Mouse (Mus musculus) MEL (cell line): ENCODE measurements around the gene Cdc42bpa. TPM values are rescaled to one million over a fixed set of nuclear protein-coding genes. Genes with fewer than 3 reads are reported as not detected.

ENCODE experiments used
- DNase-seq: peaks from one replicate; pipeline ENCODE4 v3.0.0; 2011; ENCODE audit warnings: low read depth, low spot score
- H3K27ac ChIP-seq: 2 replicates; pipeline ENCODE4 v1.5.1; 2012; ENCODE audit warnings: low read depth, mild to moderate bottlenecking, control low read depth, low read length, moderate library complexity; ENCODE audit not compliant: control insufficient read depth
- H3K27me3 ChIP-seq, 2 experiments: fragments of 150-350 bp in 1 of 2; sonication (generic) in 1 of 2; 2 replicates each; pipeline ENCODE4 v1.6.1; 2012; ENCODE audit warnings: low read length in 2 of 2, mild to moderate bottlenecking in 2 of 2, improper control_type of control experiment in 1 of 2, moderate library complexity in 1 of 2; ENCODE audit not compliant: insufficient read depth in 2 of 2, control insufficient read depth in 1 of 2
- H3K36me3 ChIP-seq, 2 experiments: 2 replicates each; pipeline ENCODE4 v1.6.1; 2012 to 2014; ENCODE audit warnings: low read length in 2 of 2, improper control_type of control experiment in 1 of 2, inconsistent platforms in 1 of 2, mild to moderate bottlenecking in 1 of 2; ENCODE audit not compliant: insufficient read depth in 2 of 2, control insufficient read depth in 1 of 2
- H3K4me1 ChIP-seq, 2 experiments: fragments of 150-350 bp in 1 of 2; sonication (generic) in 1 of 2; 2 replicates each; pipeline ENCODE4 v1.6.1; 2012; ENCODE audit warnings: low read length in 2 of 2, improper control_type of control experiment in 1 of 2, mild to moderate bottlenecking in 1 of 2; ENCODE audit not compliant: insufficient read depth in 2 of 2, control insufficient read depth in 1 of 2
- H3K4me3 ChIP-seq, 2 experiments: fragments of 150-350 bp in 1 of 2; sonication (generic) in 1 of 2; 2 replicates each; pipeline ENCODE4 v1.5.1; 2012; ENCODE audit warnings: low read depth in 2 of 2, low read length in 2 of 2, mild to moderate bottlenecking in 2 of 2, moderate library complexity in 2 of 2, control low read depth in 1 of 2, improper control_type of control experiment in 1 of 2; ENCODE audit not compliant: control insufficient read depth in 1 of 2, insufficient read depth in 1 of 2
- H3K79me2 ChIP-seq: 2 replicates; pipeline ENCODE4 v1.6.1; 2012; ENCODE audit warnings: mild to moderate bottlenecking, low read length, moderate library complexity; ENCODE audit not compliant: control insufficient read depth, poor library complexity, insufficient read depth
- H3K9ac ChIP-seq: 2 replicates; pipeline ENCODE4 v1.6.1; 2012; ENCODE audit warnings: low read depth, mild to moderate bottlenecking, control low read depth, low read length, moderate library complexity; ENCODE audit not compliant: control insufficient read depth, poor library complexity, severe bottlenecking
- H3K9me3 ChIP-seq: fragments of 150-350 bp; sonication (generic); replicated peaks from 2 replicates; pipeline ENCODE4 v1.6.1; 2012; ENCODE audit warnings: mild to moderate bottlenecking, low read length, improper control_type of control experiment, moderate library complexity; ENCODE audit not compliant: insufficient read depth
- CHD2 ChIP-seq: IDR thresholded peaks from 2 replicates; pipeline ENCODE4 v1.6.1; 2011; ENCODE audit warnings: low read length, improper control_type of control experiment
- E2F4 ChIP-seq: IDR thresholded peaks from 2 replicates; pipeline ENCODE4 v1.6.1; 2011; ENCODE audit warnings: low read depth, low read length, improper control_type of control experiment, borderline replicate concordance
- ELF1 ChIP-seq: IDR thresholded peaks from 2 replicates; pipeline ENCODE4 v1.6.1; 2014; ENCODE audit warnings: low read depth, mild to moderate bottlenecking, inconsistent platforms, low read length, improper control_type of control experiment, moderate library complexity
- EP300 ChIP-seq, 2 experiments: IDR thresholded peaks; 2 replicates each; pipeline ENCODE4 v1.6.1; 2011; ENCODE audit warnings: improper control_type of control experiment in 2 of 2, low read length in 2 of 2, low read depth in 1 of 2, mild to moderate bottlenecking in 1 of 2
- ETS1 ChIP-seq: IDR thresholded peaks from 2 replicates; pipeline ENCODE4 v1.6.1; 2012; ENCODE audit warnings: low read depth, mild to moderate bottlenecking, inconsistent platforms, low read length, improper control_type of control experiment, moderate library complexity
- GABPA ChIP-seq: IDR thresholded peaks from 2 replicates; pipeline ENCODE4 v1.6.1; 2012; ENCODE audit warnings: low read depth, mild to moderate bottlenecking, inconsistent platforms, low read length, improper control_type of control experiment, moderate library complexity
- MAFK ChIP-seq: IDR thresholded peaks from 2 replicates; pipeline ENCODE4 v1.6.1; 2011; ENCODE audit warnings: low read depth, mild to moderate bottlenecking, low read length, improper control_type of control experiment, borderline replicate concordance
- MAX ChIP-seq: IDR thresholded peaks from 2 replicates; pipeline ENCODE4 v1.6.1; 2011; ENCODE audit warnings: low read length, improper control_type of control experiment
- MAZ ChIP-seq: IDR thresholded peaks from 2 replicates; pipeline ENCODE4 v1.6.1; 2012; ENCODE audit warnings: low read depth, mild to moderate bottlenecking, inconsistent platforms, low read length, improper control_type of control experiment
- MEF2A ChIP-seq: IDR thresholded peaks from 2 replicates; pipeline ENCODE4 v1.6.1; 2014; ENCODE audit warnings: low read depth, mild to moderate bottlenecking, inconsistent platforms, low read length, improper control_type of control experiment; ENCODE audit not compliant: poor library complexity, insufficient replicate concordance, severe bottlenecking; ENCODE audit errors: extremely low read depth
- MYB ChIP-seq: IDR thresholded peaks from 2 replicates; pipeline ENCODE4 v1.6.1; 2011; ENCODE audit warnings: mild to moderate bottlenecking, low read depth, low read length, improper control_type of control experiment
- NELFE ChIP-seq: IDR thresholded peaks from 2 replicates; pipeline ENCODE4 v1.6.1; 2011; ENCODE audit warnings: low read depth, low read length, improper control_type of control experiment
- NRF1 ChIP-seq: IDR thresholded peaks from 2 replicates; pipeline ENCODE4 v1.6.1; 2014; ENCODE audit warnings: low read depth, mild to moderate bottlenecking, inconsistent platforms, low read length, improper control_type of control experiment, moderate library complexity; ENCODE audit not compliant: poor library complexity, insufficient read depth, severe bottlenecking
- POLR2AphosphoS5 ChIP-seq: IDR thresholded peaks from 2 replicates; pipeline ENCODE4 v1.6.1; 2012; ENCODE audit warnings: low read depth, borderline replicate concordance, mild to moderate bottlenecking, inconsistent platforms, low read length, moderate library complexity, mixed read lengths
- RAD21 ChIP-seq: IDR thresholded peaks from 2 replicates; pipeline ENCODE4 v1.6.1; 2011; ENCODE audit warnings: mild to moderate bottlenecking, low read depth, low read length, improper control_type of control experiment
- SIN3A ChIP-seq: IDR thresholded peaks from 2 replicates; pipeline ENCODE4 v1.6.1; 2012; ENCODE audit warnings: low read length, improper control_type of control experiment, inconsistent platforms
- TAL1 ChIP-seq: IDR thresholded peaks from 2 replicates; pipeline ENCODE4 v1.6.1; 2012; ENCODE audit warnings: mild to moderate bottlenecking, inconsistent platforms, low read length, moderate library complexity, mixed read lengths
- TCF12 ChIP-seq: IDR thresholded peaks from 2 replicates; pipeline ENCODE4 v1.6.1; 2014; ENCODE audit warnings: low read depth, mild to moderate bottlenecking, inconsistent platforms, low read length, improper control_type of control experiment, moderate library complexity
- UBTF ChIP-seq: IDR thresholded peaks from 2 replicates; pipeline ENCODE4 v1.6.1; 2012; ENCODE audit warnings: low read depth, mild to moderate bottlenecking, inconsistent platforms, low read length, improper control_type of control experiment, moderate library complexity, borderline replicate concordance; ENCODE audit not compliant: insufficient read depth
- USF1 ChIP-seq: IDR thresholded peaks from 2 replicates; pipeline ENCODE4 v1.6.1; 2014; ENCODE audit warnings: low read depth, mild to moderate bottlenecking, inconsistent platforms, low read length, improper control_type of control experiment, moderate library complexity
- USF2 ChIP-seq, 2 experiments: IDR thresholded peaks; 2 replicates each; pipeline ENCODE4 v1.6.1; 2011 to 2012; ENCODE audit warnings: improper control_type of control experiment in 2 of 2, low read length in 2 of 2, borderline replicate concordance in 1 of 2, inconsistent platforms in 1 of 2, low read depth in 1 of 2, mild to moderate bottlenecking in 1 of 2; ENCODE audit not compliant: insufficient read depth in 1 of 2
- ZC3H11A ChIP-seq: IDR thresholded peaks from 2 replicates; pipeline ENCODE4 v1.6.1; 2012; ENCODE audit warnings: low read depth, mild to moderate bottlenecking, inconsistent platforms, low read length, improper control_type of control experiment
- ZMIZ1 ChIP-seq: IDR thresholded peaks from 2 replicates; pipeline ENCODE4 v1.6.1; 2012; ENCODE audit warnings: low read depth, mild to moderate bottlenecking, inconsistent platforms, low read length, improper control_type of control experiment, moderate library complexity
- ZNF384 ChIP-seq: IDR thresholded peaks from 2 replicates; pipeline ENCODE4 v1.6.1; 2012; ENCODE audit warnings: low read depth, mild to moderate bottlenecking, inconsistent platforms, low read length, improper control_type of control experiment
- polyA plus RNA-seq, 2 experiments: library from polyadenylated mRNA; stranded (reverse) in 1 of 2; unstranded in 1 of 2; fragments of >175 nt in 1 of 2; fragments of >200 nt in 1 of 2; gene quantifications; 2 replicates each; pipeline versions ENCODE4 v1.2.1 to v1.2.4; 2012; ENCODE audit warnings: low replicate concordance in 2 of 2, low read depth in 1 of 2; ENCODE audit not compliant: insufficient read length in 2 of 2, insufficient read depth in 1 of 2, missing spikeins in 1 of 2
- total RNA-seq: library from RNA; depleted of rRNA; stranded (reverse); fragments of 300-350 nt; gene quantifications from 2 replicates; pipeline ENCODE4 v1.2.3, GENCODE M21; 2012

Gene Cdc42bpa
- total and polyA plus RNA-seq, 3 experiments, result 7.7 to 14.6 TPM; not detected in 1

- TF ChIP-seq MAX, result no peak
- no peak for TF ChIP-seq MAFK
- no peak for TF ChIP-seq NRF1
- no peak for TF ChIP-seq EP300 (IDR thresholded peaks at IDR 0.05; ENCODE audit: low read depth in 1 of 2, low read length in 2 of 2)
- TF ChIP-seq GABPA, result no peak
- no peak for TF ChIP-seq RAD21
- no peak for TF ChIP-seq ZC3H11A
- no peak for TF ChIP-seq ELF1
- TF ChIP-seq POLR2AphosphoS5, result no peak
- TF ChIP-seq MAZ, result no peak
- TF ChIP-seq ETS1, result no peak
- TF ChIP-seq TCF12, result no peak
- no peak for TF ChIP-seq CHD2
- no peak for TF ChIP-seq MEF2A
- TF ChIP-seq MYB, result no peak
- no peak overlapping the region for H3K9ac ChIP-seq
- no peak overlapping the region for H3K27ac ChIP-seq
- no peaks in the 10 kb centered on the region for H3K4me1 ChIP-seq
- no peaks in the 10 kb centered on the region for H3K9me3 ChIP-seq
- H3K27me3 ChIP-seq, result peaks cover 0 to 6% of the 10 kb centered on the region in 2 experiments; a peak in 2 of 4 replicates
- no peaks in the 10 kb centered on the region for H3K79me2 ChIP-seq
- no peaks in the 10 kb centered on the region for H3K36me3 ChIP-seq
- no peak overlapping the region for H3K4me3 ChIP-seq
- DNase-seq, result no peak
These were observed 225.6 kb downstream of the Cdc42bpa start for GRCm38 (mm10) chr1:180185877-180186276.

- no peaks in the 10 kb centered on the region for H3K4me1 ChIP-seq
- TF ChIP-seq MAFK (no peak), ZC3H11A (no peak), SIN3A (no peak), NELFE (no peak), ZMIZ1 (no peak), USF2 (IDR thresholded peaks at IDR 0.05; ENCODE audit: borderline replicate concordance in 1 of 2, insufficient read depth in 1 of 2, low read depth in 1 of 2, low read length in 2 of 2) (no peak), TAL1 (no peak), UBTF (no peak), ELF1 (no peak), ZNF384 (no peak), E2F4 (no peak), USF1 (no peak)
- TF ChIP-seq, all 39 proteins: peak for 0
- no peaks in the 10 kb centered on the region for H3K36me3 ChIP-seq
- no peak overlapping the region for H3K4me3 ChIP-seq
- no peak overlapping the region for H3K27ac ChIP-seq
- no peak for DNase-seq
- no peaks in the 10 kb centered on the region for H3K79me2 ChIP-seq
- H3K9ac ChIP-seq, result no peak overlapping the region
- H3K9me3 ChIP-seq, result no peaks in the 10 kb centered on the region
- H3K27me3 ChIP-seq, result peaks cover 0 to 9% of the 10 kb centered on the region in 2 experiments; a peak in 2 of 4 replicates
These were observed 226.1 kb downstream of the Cdc42bpa start for GRCm38 (mm10) chr1:180186371-180186770.
